Mouse (Mus musculus): ENCODE results near the gene Sap25. TPM values are rescaled to one million over a fixed set of nuclear protein-coding genes. Genes with fewer than 3 reads are reported as not detected.

Sap25 gene
- total RNA-seq, 4 experiments from 2014 or later = 0.75 to 1.8 (median 1.1) TPM

- DNase-seq (ENCODE audit: low spot score in 2 of 2) = no peak
Measured at GRCm38 (mm10) chr5:137627991-137628390, 13.1 kb upstream of the Sap25 start.

GRCm38 (mm10) chr5:137628498-137629305, 12.4 kb upstream of the Sap25 start, which contains the start of the genes Fbxo24, Lrch4 and Gm20605:
Gene Fbxo24, minus strand, starts transcription at chr5:137629002.
Gene Lrch4, plus strand, starts transcription at chr5:137629121.
Gene Gm20605, plus strand, starts transcription at chr5:137629175.
- DNase-seq (ENCODE audit: low spot score in 2 of 2) = peak; percentile 100

GRCm38 (mm10) chr5:137629306-137629721, 11.8 kb upstream of the Sap25 start:
- no peak for DNase-seq (ENCODE audit: low spot score in 2 of 2)

GRCm38 (mm10) chr5:137629906-137630545, 11.1 kb upstream of the Sap25 start:
- no peak for DNase-seq (ENCODE audit: low spot score in 2 of 2)

- no peak for DNase-seq (ENCODE audit: low spot score in 2 of 2)
Measured at GRCm38 (mm10) chr5:137630602-137631001, 10.5 kb upstream of the Sap25 start.

- DNase-seq (ENCODE audit: low spot score in 2 of 2) = no peak
Measured at GRCm38 (mm10) chr5:137631171-137631570, 10.0 kb upstream of the Sap25 start.

- no peak for DNase-seq (ENCODE audit: low spot score in 2 of 2)
Measured at GRCm38 (mm10) chr5:137631591-137631990, 9.5 kb upstream of the Sap25 start.

GRCm38 (mm10) chr5:137633397-137634084, 7.6 kb upstream of the Sap25 start:
- DNase-seq (ENCODE audit: low spot score in 2 of 2) = no peak

GRCm38 (mm10) chr5:137639472-137639871, 1.7 kb upstream of the Sap25 start:
- no peak for DNase-seq (ENCODE audit: low spot score in 2 of 2)

- no peak for DNase-seq (ENCODE audit: low spot score in 2 of 2)
Measured at GRCm38 (mm10) chr5:137642886-137643285, 1.8 kb downstream of the Sap25 start.

- DNase-seq (ENCODE audit: low spot score in 2 of 2) = no peak
Measured at GRCm38 (mm10) chr5:137644484-137644883, 3.4 kb downstream of the Sap25 start.

GRCm38 (mm10) chr5:137645091-137645651, 4.0 kb downstream of the Sap25 start:
- DNase-seq (ENCODE audit: low spot score in 2 of 2) = no peak

GRCm38 (mm10) chr5:137645652-137646091, 4.5 kb downstream of the Sap25 start, which contains the start of gene Irs3:
Gene Irs3, minus strand, starts transcription at chr5:137645714.
- no peak for DNase-seq (ENCODE audit: low spot score in 2 of 2)

GRCm38 (mm10) chr5:137647827-137648601, 6.9 kb downstream of the Sap25 start:
- DNase-seq (ENCODE audit: low spot score in 2 of 2) = no peak

GRCm38 (mm10) chr5:137649251-137649650, 8.1 kb downstream of the Sap25 start:
- no peak for DNase-seq (ENCODE audit: low spot score in 2 of 2)

- no peak for DNase-seq (ENCODE audit: low spot score in 2 of 2)
Measured at GRCm38 (mm10) chr5:137649669-137650571, 8.8 kb downstream of the Sap25 start.

- peak; percentile 52 for DNase-seq (ENCODE audit: low spot score in 2 of 2)
Measured at GRCm38 (mm10) chr5:137652474-137652873, 11.3 kb downstream of the Sap25 start.

GRCm38 (mm10) chr5:137653366-137653765, 12.2 kb downstream of the Sap25 start:
- DNase-seq (ENCODE audit: low spot score in 2 of 2) = no peak

GRCm38 (mm10) chr5:137654746-137655145, 13.6 kb downstream of the Sap25 start:
- no peak for DNase-seq (ENCODE audit: low spot score in 2 of 2)

- DNase-seq (ENCODE audit: low spot score in 2 of 2) = peak in 1 of 2 experiments; percentile 54
Measured at GRCm38 (mm10) chr5:137656977-137657376, 15.8 kb downstream of the Sap25 start.
